Mouse (Mus musculus) heart, adult 8-10 months (tissue): ENCODE results near the gene Pank2. TPM values are rescaled to one million over a fixed set of nuclear protein-coding genes. Genes with fewer than 3 reads are reported as not detected.
A peak's percentile ranks its signal among the peaks of the same experiment; 100 is the strongest.
"Not testable (repeated sequence)": the region's sequence is repeated elsewhere in the genome, so short reads cannot be mapped to it uniquely, and the experiment has no call there.

ENCODE experiments used
- DNase-seq: peaks from one replicate; pipeline ENCODE4 v3.0.0; 2022; ENCODE audit warnings: low spot score
- total RNA-seq, 4 experiments: library from RNA; stranded (reverse); gene quantifications; 2 replicates each; pipeline ENCODE4 v1.2.4; 2022

Pank2 gene
- total RNA-seq, 4 experiments from 2014 or later: 18.0 to 28.0 (median 23.2) TPM

DNA sequence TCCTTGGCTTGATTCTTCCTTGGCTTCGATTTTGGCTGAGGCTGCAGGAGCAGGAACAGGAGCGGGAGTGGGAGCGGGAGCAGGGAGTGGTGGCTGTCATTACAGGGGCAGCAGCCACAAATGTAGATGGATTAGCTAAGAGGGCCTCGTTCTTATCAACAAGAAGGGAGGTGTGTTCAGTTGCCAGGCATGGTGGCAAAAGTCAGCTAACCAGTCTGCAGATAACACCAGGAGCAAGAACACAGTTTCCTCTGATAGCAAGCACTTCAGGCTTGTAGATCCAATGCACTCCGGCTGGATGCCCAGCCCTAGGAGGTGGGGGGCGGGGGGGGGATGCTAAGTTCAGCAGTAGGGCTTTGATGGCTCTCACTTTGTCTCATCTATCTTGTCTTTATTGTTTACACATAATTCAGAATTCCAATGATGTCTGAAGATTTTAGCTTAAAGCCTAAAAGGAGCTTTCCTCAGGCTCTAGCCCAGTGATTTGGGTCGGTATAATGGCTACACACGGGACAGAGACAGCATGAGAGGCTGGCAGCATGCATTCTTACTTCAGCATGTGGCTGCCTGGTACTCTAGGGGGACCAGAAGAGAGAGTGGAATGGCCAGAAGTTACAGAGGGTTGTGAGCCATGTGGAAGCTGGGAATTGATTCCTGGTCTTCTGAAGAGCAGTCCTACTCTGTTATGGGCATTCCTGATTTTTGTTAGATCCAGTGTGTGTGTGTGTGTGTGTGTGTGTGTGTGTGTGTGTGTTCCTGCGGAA lies 1.6 kb upstream of the Pank2 start:
- no peak for DNase-seq

DNA sequence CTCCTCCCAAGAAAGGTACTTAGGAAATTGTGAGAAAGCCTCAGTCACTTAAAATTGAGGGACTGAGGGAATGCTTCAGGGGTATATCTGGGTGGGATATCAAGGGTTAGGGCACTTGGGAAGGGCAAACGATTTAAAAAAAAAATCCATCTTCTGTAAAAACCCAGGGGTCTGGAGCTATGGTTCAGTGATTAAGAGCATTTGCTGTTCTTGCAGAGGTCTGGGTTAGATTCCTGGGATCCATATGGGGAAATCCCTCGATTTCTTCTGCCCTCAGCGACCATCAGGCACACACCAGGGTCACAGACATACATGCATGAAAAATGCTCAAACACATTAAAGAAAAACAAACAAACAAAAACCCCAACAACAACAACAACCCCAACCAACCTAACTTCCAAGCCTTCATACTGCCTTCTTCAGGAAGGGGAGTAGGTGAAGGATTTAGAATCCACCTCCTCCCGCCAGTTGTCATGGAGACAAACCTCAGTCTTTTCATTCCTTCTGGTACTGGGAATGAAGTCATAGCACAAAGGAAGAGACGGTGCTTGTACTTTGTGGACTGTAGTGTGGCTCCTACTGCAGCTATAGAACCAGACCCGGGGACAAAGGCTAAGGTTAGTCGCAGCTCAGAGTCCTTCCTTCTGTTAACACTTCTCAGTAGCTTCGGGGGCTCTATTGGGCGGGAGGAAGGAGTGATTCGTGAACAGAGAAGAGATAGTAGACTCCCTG lies 648 bp upstream of the Pank2 start:
- DNase-seq: no peak

DNA sequence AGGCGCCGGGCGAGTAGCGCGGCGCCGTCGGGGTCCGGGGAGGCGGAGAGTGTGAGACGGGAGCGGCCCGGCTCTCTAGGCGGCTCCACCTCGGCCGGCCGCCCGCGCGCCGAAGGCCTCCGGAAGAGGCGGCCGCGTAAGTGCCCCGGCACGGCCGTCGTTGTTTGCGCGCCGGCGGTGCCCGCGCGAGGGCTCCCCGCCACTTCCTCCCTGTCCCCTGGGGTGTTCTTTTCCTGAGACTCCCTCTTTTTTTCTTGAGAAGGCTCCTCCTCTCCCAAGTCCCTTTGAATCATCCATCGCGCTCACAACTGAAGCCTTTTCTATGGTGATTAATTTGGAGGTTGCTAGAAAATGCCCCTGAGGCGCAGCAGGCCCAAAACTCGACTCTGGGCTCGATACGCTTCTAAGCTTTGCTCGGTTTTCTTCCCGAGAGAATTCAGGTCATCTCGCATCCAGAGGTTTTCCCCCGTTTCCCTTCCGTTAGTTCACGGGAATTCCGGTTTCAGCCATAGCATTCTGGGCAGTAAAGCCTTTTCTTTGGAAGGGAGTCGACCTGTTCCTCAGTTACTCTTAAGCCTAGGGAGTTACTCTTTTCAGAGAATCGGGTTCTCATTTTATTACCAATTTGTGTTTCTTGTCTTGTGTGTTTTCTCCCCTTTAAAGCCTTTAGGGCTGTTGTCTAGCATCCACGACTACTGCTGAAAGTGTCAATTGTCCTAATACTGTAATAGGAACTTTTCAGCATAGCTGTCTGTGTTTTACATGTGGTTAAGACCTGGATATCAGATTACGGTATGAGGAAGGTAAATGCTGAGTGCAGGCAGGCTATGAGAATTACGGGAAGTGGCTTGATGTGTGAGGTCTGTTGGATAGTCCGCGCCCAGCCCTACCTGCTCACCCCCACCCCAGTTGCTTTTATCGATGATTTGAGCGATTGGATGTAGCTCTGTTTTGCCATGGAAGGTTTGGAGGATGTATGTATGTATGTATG lies 680 bp downstream of the Pank2 start:
- peak; percentile 57 for DNase-seq

DNA sequence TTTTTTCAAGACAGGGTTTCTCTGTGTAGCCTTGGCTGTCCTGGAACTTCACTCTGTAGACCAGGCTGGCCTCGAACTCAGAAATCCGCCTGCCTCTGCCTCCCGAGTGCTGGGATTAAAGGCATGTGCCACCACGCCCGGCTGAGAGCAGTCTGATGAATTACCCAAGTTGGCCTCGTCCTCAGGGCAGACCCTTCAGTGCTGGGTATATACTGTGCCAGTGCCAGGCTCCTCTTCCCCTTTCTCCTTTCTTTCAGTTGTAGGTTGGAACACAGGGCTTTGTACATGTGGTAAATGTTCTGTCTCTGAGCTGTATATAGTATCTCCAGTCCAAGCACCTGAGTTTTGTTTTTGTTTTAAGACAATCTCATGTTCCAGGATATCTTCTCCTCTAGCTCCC lies 1.7 kb downstream of the Pank2 start:
- DNase-seq: no peak

DNA sequence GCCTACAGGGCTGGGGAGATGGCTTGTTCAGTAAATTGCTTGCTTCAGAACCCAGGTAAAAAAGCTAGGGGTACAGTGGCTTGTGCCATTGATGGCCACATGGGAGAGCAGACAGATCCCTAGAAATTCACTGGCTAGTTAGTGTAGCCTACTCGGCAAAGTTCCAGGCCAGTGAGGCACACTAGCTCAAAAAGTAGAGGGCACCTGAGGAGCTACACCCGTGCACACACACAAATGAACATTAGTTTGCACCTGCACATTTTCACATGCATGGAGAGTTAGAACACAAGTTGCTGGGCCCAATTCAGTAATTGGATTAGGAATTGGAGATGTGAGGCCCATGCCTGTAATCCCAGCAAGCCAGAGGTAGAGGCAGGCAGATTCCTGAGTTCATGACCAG lies 2.8 kb downstream of the Pank2 start:
- DNase-seq: no peak

DNA sequence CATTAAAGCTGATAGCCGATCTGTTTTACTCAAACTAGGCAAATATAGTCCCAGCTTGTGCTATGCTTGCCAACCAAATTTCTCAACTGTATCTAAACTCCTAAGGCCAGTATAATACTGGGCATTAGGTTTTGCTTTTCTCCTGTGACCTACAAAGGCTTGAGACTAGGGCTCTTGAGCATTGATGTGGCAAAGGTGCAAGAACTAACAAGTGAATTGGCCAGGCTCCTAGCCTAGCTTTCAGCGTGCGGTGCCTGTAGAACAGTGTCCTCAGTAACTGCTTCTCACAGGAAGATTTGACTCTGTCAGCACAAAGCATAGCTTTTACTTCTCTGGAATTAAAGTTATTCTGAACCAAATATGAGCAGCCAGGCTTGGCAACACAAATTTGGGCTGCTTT lies 13.2 kb downstream of the Pank2 start:
- DNase-seq: no peak

DNA sequence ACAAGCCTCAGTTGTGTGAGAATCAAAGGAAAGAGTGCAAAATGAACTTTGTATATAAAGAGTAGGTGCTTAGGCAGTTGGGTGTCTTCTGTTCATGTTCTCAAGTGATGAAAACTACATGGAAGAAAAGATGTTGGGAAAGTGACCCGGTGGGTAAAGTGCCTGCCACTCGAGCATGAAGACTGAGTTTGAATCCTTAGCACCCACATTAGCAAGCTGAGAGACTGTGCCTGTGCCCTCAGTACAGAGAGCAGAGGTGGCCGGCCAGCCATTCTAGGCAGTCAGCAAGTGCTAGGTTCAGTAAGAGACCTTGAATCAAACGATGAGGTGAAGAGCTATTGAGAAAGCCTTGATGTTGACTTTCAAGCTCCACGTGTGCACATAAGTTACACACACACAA lies 14.4 kb downstream of the Pank2 start:
- DNase-seq: no peak

DNA sequence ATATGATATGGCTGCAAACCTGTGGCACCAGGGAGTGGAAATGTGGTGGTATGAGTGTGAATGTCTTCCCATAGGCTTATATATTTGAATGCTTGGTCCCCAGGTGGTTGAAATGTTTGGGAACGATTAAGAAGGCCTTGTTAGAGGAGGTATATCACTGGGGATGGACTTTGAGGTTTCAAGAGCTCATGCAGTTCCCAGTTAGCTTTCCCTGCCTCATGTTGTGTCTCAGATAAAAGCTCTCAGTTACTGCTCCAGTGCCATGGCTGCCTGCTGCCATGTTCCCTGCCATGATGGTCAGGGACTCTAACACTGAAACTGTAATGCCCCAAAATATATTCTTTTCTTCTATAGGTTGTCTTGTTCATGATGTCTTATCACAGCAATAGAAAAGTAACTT lies 19.3 kb downstream of the Pank2 start:
- DNase-seq: no peak

DNA sequence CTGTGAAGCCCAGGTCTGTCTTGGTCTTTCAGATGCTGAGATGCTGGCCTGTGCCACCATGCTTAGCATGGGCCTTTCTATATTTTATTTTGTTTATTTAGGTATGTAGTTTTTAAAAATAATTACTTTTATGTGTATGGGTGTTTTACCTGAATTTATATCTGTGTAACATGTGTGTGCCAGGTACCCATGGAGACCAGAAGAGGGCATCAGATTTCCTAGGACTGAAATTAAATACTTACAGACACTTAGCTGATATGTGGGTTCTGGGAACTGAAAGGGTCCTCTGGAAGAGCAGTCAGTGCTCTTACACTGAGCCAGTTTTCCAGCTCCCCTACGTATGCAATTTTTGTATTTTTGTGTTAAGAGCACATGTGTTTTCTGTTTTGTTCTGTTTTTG lies 24.0 kb downstream of the Pank2 start:
- DNase-seq: no peak

DNA sequence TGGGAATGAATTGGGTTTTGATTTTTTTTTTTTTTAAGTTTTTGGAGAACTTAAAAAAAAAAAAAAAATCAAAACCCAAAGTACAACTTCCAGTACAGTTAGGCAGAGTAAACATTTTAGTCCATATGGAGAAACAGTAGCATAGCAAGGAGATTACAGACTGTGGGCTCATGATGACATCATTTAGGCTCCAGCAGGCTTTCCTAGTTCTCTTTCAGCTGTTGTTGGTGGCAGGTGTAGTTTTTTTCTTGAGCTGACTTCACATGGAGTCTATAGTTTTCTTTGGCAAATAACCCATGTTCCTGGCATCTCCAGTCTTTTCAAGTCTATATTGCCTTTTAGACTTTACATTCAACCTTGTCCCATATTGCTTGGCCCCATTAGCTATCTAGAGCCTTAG lies 28.4 kb downstream of the Pank2 start:
- no peak for DNase-seq

DNA sequence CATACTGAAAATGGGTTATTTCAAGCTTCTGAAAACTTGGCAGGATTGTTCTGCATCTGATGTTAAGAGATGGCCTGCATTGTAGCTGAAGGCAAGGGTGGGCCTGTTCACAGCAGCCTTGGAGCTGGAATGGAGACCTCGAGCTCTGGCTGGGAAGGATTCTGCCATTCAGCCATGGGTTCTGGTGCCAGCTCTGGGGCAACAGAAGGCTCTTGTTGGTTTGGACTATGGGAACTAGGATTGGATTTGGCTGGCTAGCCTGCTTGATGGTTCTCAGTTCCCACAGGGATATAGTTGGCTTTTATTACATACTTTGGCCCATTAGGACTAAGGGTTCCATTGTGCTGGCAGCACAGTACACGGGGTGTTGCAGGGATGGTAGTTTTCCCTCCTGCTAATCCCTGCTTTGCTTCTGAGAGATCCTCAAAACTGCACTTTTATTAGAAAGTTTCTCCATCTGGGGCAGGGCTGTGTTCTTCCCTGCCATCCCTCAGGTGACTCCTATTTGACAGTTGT lies 34.5 kb downstream of the Pank2 start:
- no peak for DNase-seq

DNA sequence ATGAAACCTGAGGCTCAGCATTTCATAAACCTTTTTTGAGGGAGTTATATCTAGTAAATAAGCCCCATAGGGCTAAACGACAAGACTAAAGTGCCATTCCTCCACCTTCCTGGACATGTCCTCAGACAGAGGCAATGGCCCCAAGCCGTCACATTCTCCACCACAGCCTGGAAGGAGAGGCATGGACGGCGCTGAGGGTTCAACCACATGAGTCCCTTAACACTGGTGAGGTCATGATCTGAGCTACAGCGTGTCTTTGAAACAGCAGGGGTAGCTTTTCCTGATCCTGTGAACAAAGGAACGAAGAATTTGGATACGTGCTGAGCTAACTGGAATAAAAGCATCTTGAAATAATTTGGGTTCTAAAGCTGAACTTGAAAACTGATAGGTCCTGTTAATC lies 36.4 kb downstream of the Pank2 start:
- not testable (repeated sequence) for DNase-seq

DNA sequence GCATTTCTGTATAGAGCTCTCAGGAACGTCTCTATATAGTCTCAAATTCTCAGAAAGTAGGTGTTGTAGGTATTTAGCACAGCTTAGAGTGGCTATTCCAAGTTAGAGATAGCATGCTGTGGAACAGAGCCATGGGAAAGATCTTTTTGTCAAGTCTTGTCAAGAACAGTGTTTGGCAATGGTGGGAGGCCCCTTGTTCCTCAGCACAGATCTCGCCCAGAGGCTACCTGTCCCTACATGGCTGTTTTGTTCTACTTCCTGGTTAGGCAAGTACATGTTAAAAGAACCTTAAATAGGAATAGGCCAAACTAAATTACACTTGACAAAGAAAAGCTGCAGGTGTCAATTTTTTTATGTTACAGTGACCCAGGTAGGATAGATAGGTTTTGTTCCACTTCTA lies 38.2 kb downstream of the Pank2 start:
- no peak for DNase-seq

DNA sequence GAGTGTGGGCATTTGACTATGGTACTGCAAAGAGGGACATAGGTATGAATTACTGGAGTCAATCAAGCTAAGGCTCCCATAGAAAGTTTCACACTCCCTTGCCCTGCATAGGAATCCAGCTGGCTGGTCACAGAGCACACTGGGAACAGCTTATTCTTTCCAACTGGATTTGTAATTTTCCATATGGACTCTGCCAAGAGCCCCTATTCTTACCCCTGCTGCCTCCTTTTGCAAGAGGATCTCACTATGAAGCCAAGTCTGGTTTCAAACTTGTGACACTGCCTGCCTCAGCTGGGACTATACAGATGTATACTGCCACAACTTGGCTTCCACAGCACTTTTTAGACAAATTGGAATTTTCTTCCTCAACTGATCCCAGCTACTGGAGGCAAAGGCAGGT lies 39.3 kb downstream of the Pank2 start:
- DNase-seq: peak; percentile 21

DNA sequence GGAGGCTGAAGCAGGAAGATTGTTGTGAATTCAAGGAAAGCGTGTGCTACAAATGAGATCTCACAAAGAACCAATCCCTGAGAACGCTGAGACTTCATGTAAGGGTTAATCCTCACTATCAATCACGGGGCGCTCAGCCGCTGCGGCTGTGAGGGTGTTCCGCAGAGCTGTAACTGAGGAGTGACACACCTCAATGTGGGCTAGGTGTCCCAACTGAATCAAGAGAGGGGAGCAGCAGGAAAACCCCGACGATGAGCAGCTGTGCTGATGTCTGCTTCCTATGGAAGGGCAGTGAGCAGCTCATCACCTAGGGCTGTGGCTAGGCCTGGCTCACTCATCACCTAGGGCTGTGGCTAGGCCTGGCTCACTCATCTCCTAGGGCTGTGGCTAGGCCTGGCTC lies 42.2 kb downstream of the Pank2 start:
- DNase-seq: no peak

DNA sequence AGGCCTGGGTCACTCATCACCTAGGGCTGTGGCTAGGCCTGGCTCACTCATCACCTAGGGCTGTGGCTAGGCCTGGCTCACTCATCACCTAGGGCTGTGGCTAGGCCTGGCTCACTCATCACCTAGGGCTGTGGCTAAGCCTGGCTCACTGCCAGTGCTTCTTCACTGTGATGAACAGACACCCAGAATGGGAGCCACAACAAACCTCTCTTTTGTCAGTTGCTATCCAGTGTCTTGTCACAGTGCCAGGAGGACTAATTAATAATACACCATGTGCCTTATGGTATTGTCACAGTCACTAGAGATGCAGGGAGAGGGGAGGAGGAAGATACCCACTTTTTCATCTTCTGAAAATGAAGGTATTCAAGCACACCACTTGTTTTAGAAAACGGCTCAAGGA lies 42.9 kb downstream of the Pank2 start:
- DNase-seq: not testable (repeated sequence)

DNA sequence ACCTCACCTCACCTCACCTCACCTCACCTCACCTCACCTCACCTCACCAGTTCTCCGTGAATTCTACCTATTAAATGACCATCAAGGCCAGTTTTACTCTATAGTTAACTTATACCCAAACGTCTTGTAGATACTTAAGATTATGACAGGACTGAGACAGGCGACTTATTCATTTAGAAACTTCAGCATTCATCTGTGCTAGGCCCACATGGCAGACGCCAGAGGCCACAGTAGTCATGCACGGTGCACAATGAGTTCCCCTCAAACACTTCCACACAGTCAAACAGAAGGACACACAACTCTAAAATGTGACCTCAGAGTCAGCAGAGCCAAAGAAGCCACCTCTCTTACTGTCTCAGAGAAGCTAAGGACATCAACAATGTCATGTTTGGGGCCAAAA lies 45.1 kb downstream of the Pank2 start:
- DNase-seq: no peak

DNA sequence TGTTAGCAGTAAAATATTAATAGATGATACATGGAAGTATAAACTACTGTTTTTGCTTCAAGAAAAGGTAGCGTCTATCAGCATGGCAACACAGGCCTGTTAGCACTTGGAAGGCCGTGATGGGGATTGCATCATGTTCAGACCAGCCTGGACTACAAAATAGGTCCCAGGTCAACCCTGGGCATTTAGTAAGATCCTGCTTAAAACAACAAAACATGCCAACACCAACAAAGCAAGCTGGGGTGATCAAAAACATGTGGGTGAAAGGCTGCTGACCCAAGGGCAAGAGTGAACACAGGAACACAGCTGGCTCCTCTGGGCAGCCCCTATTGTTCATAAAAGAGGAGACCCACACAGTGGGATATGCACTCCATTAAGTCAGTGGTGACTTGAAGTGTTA lies 45.5 kb downstream of the Pank2 start:
- no peak for DNase-seq

DNA sequence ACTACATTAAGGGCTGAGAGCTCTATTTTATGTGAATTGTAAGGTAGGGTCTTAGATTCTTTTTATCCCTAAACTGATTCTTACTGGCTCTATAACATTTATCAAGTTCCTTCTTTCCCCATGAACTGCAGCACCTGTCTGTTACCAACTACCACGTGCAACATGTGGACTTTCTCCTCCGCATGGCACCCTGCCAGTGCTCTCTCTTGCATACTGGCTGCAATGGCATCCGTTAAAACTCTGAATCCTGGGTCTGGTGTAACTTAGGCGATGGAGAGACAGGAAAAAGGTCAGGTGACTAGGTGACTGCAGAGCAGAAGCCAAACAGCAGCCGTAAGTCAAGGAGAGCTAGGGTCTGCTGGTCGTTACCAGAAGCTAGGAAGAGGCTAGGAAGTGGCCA lies 47.0 kb downstream of the Pank2 start:
- no peak for DNase-seq

DNA sequence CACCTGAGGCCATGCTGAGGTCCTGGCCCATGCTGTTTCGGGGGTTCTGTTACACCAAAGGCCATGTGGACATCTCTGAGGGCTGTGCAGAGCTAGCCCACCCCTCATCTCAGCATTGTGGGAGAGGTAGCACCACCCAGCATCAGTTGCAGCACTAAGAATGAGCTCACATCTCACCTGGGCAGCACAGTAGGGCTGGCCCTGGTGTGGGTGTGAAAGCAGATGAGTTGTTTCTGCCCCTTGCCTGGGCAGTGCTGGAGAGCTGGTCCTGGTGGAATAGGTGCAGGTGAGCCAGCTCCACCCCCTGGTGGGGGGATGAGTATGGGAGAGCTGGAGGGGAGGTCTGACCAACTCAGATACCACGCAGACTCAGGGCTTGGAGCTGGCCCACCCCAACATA lies 53.9 kb downstream of the Pank2 start:
- no peak for DNase-seq

DNA sequence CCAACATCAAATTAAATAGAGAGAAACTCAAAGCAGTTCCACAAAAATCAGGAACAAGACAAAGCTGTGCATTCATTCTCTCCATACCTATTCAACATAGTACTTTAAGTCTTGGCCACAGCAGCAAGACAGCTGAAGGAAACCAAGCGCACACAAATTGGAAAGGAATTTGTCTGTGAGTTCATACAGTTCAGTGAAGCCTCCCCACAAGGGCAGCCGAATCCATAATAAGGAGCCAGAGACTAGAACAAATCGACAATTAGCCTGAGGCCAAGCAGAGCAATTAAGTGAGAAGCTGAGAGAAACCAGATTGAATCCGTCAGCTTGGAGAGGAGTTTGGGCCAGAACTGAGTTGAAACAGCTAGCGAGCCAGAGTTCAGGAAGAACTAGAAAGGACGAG lies 57.1 kb downstream of the Pank2 start:
- no peak for DNase-seq

DNA sequence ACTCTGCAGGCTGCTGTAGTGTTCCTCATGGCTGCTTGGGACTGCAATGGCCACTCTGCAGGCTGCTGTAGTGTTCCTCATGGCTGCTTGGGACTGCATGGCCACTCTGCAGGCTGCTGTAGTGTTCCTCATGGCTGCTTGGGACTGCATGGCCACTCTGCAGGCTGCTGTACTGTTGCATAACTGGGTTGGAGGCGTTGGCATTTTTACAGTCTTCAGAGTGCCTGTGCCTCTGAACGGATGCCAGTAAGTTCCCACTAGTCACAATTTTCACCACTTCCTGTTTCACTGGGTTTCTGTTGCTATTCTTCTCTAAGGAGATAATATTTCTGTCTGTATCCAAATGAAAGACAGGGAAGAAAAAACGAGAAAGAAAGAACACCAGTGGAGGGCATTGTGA lies 58.9 kb downstream of the Pank2 start:
- DNase-seq: peak; percentile 66
